Mouse (Mus musculus) ES-Bruce4 (cell line): ENCODE measurements around the gene Acp1. TPM values are rescaled to one million over a fixed set of nuclear protein-coding genes. Genes with fewer than 3 reads are reported as not detected.

Source experiments
- H3K27ac ChIP-seq: 2 replicates; pipeline ENCODE4 v1.5.1; 2012; ENCODE audit warnings: low read length, inconsistent platforms; ENCODE audit not compliant: insufficient read depth
- H3K27me3 ChIP-seq: 2 replicates; pipeline ENCODE4 v1.6.1; 2012; ENCODE audit warnings: mild to moderate bottlenecking, low read length, inconsistent platforms; ENCODE audit not compliant: control insufficient read depth, poor library complexity, insufficient read depth, severe bottlenecking
- H3K36me3 ChIP-seq: 2 replicates; pipeline ENCODE4 v1.6.1; 2012; ENCODE audit warnings: inconsistent platforms, mild to moderate bottlenecking, low read length, moderate library complexity; ENCODE audit not compliant: control insufficient read depth, poor library complexity, insufficient read depth, severe bottlenecking
- H3K4me1 ChIP-seq: one replicate; pipeline ENCODE4 v1.8.1; 2011; ENCODE audit warnings: low read length; ENCODE audit not compliant: control insufficient read depth, insufficient read depth
- H3K4me3 ChIP-seq: 2 replicates; pipeline ENCODE4 v1.5.1; 2011; ENCODE audit warnings: low read depth, mild to moderate bottlenecking, low read length
- H3K9ac ChIP-seq: 2 replicates; pipeline ENCODE4 v1.6.1; 2012; ENCODE audit warnings: low read depth, mild to moderate bottlenecking, inconsistent platforms; ENCODE audit not compliant: poor library complexity, severe bottlenecking
- H3K9me3 ChIP-seq: replicated peaks from 2 replicates; pipeline ENCODE4 v1.6.1; 2012; ENCODE audit warnings: mild to moderate bottlenecking, low read length, inconsistent platforms; ENCODE audit not compliant: control insufficient read depth, poor library complexity, insufficient read depth, severe bottlenecking
- CTCF ChIP-seq: IDR thresholded peaks from one replicate; pipeline ENCODE4 v1.8.1; 2011; ENCODE audit warnings: low read depth, low read length
- EP300 ChIP-seq: IDR thresholded peaks from 2 replicates; pipeline ENCODE4 v1.6.1; 2011; ENCODE audit warnings: low read depth, low read length; ENCODE audit not compliant: insufficient read depth
- POLR2A ChIP-seq: IDR thresholded peaks from one replicate; pipeline ENCODE4 v1.8.1; 2011; ENCODE audit warnings: low read length; ENCODE audit not compliant: insufficient read depth
- polyA plus RNA-seq: library from polyadenylated mRNA; stranded (reverse); fragments of >200 nt; gene quantifications from 2 replicates; pipeline ENCODE4 v1.2.4, GENCODE M21; 2011; ENCODE audit warnings: low read depth; ENCODE audit not compliant: missing spikeins, insufficient read depth, insufficient read length

Acp1 gene
- polyA plus RNA-seq, 1 experiment: 121 TPM

DNA sequence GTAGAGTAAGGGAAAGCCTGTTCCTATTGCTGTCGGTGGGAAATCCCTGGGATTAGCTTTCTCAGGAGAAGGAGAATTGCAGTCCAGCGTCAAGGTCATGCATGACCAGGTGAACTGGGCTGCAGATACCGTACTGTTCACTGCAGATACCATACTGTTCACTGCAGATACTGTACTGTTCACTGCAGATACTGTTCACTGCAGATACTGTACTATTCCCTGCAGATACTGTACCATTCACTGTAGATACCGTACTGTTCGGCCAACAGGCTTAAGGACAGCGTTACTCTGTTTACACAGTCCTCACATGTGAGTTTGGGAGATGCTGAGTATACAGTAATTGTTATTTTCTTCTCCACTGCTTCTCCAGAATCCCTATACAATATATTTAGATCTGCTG is 16.8 kb upstream of the Acp1 start:
- no peak overlapping the region for H3K4me3 ChIP-seq
- no peaks in the 10 kb centered on the region for H3K4me1 ChIP-seq
- no peak overlapping the region for H3K9ac ChIP-seq
- H3K9me3 ChIP-seq: no peaks in the 10 kb centered on the region
- H3K36me3 ChIP-seq: no peaks in the 10 kb centered on the region
- no peak for TF ChIP-seq CTCF
- TF ChIP-seq EP300: no peak
- TF ChIP-seq POLR2A: no peak
- no peak overlapping the region for H3K27ac ChIP-seq
- H3K27me3 ChIP-seq: no peaks in the 10 kb centered on the region

DNA sequence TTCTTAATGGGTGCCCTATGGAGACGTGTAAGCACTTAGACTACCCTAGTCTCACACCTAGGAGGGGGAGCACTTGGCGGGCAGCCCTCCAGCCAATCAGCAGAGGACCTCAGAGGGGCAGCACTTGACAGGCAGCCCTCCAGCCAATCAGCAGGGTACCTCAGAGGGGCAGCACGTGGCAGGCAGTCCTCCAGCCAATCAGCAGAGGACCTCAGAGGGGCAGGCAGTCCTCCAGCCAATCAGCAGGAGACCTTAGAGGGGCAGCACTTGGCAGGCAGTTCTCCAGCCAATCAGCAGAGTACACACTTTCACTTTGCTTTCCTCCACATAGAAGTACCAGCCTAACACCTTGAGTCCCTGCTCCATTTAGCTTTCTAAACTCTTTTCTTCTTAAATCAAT is 11.0 kb upstream of the Acp1 start:
- Histone ChIP-seq H3K27me3 (no peaks in the 10 kb centered on the region), H3K9me3 (no peaks in the 10 kb centered on the region), H3K27ac (no peak overlapping the region), H3K9ac (no peak overlapping the region), H3K4me3 (no peak overlapping the region), H3K36me3 (no peaks in the 10 kb centered on the region), H3K4me1 (no peaks in the 10 kb centered on the region)
- TF ChIP-seq EP300 (no peak), CTCF (no peak), POLR2A (no peak)

DNA sequence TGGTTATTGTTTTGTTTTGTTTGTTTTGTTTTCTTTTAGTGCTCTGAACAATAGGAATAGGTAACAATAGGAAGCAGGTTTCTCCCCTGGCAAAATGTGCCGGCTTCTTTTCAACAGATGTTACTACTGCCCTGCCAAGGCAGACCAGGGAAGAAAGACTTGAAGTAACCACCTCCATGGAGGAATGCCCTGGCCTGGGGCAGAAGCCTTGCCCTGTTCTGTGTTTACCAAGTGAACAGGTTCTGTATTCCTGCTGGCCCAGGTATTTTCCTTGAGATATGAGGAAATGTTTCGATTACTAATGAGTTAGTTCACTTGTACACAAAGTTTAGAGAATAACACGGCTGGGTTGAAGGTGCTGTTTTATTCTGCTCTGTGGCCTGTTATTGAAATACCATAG is 1.5 kb upstream of the Acp1 start:
- TF ChIP-seq POLR2A: no peak
- TF ChIP-seq CTCF: no peak
- TF ChIP-seq EP300: no peak
- Histone ChIP-seq H3K9ac (no peak overlapping the region), H3K36me3 (no peaks in the 10 kb centered on the region), H3K9me3 (no peaks in the 10 kb centered on the region), H3K4me1 (no peaks in the 10 kb centered on the region), H3K27ac (no peak overlapping the region), H3K27me3 (no peaks in the 10 kb centered on the region), H3K4me3 (no peak overlapping the region)

DNA sequence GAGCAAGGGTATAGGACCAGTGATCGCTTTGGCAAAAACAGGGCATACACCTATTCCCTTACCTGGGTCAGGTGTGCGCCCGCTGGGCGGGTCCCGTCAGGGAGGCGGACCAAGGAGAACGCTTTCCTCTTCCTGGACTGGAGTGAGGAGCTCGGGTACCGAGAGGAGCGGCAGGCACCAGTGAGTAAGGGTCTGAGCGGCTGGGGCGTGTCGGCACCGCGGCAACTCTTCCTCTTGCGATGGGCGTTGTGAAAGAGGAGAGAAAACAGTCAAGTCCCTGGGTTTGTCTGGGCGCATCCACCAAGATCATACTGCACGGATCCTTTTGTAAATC is 626 bp upstream of the Acp1 start:
- Histone ChIP-seq H3K36me3 (no peaks in the 10 kb centered on the region), H3K4me3 (peak overlapping the region; percentile 84), H3K9me3 (no peaks in the 10 kb centered on the region), H3K27ac (no peak overlapping the region), H3K4me1 (no peaks in the 10 kb centered on the region), H3K27me3 (no peaks in the 10 kb centered on the region), H3K9ac (peak overlapping the region; percentile 39)
- TF ChIP-seq EP300: no peak
- TF ChIP-seq POLR2A: no peak

DNA sequence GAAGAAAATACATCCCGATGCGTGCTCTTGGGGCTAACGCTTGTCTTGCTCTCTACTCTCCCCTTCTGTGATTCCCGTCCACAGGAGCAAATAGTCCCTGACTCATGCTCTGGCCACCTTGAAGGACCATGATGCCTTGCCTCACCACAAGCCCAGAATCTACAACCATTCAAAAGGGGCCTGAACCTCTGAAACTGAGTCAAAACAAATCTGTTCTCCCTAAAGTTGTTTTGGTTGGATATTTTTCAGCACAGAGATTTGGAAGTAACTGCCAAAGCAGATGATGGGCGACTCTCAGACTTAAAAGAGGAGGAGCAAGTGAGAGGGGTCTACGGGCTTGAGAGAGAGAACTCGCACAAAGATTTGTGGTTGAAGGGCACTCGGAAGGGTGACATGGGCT is 529 bp downstream of the Acp1 start:
- Histone ChIP-seq H3K4me1 (no peaks in the 10 kb centered on the region), H3K4me3 (peak overlapping the region; percentile 79), H3K27ac (no peak overlapping the region), H3K9ac (peak overlapping the region; percentile 82), H3K9me3 (no peaks in the 10 kb centered on the region), H3K36me3 (no peaks in the 10 kb centered on the region; the same call in 1 of the 2 replicates), H3K27me3 (no peaks in the 10 kb centered on the region)
- TF ChIP-seq EP300 (no peak), POLR2A (no peak), CTCF (no peak)

DNA sequence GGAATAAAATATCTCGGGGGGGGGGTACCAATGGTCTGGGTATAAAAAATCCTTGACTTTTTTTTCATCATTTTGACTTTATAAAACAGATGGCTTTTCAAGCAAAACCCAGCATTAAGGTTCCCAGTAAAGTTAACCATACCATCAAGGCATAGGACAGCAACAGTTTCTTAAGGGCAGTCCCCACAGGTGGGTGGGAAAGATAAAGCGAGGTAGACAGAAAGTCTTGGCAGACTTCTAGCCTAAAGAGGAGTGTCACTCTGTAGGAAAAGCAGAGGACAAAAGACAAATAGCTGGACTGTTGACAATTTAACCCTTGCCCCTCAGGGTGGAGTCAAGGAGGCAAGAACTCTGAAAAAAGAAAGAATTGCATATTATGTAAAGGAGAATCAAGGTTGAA is 1.5 kb downstream of the Acp1 start:
- H3K27ac ChIP-seq: no peak overlapping the region
- H3K4me3 ChIP-seq: no peak overlapping the region
- H3K9me3 ChIP-seq: no peaks in the 10 kb centered on the region
- no peak for TF ChIP-seq EP300
- no peak for TF ChIP-seq POLR2A
- no peak for TF ChIP-seq CTCF
- no peaks in the 10 kb centered on the region for H3K4me1 ChIP-seq
- peaks cover 2% of the 10 kb centered on the region; the same call in 1 of the 2 replicates for H3K36me3 ChIP-seq
- no peaks in the 10 kb centered on the region for H3K27me3 ChIP-seq
- H3K9ac ChIP-seq: no peak overlapping the region

DNA sequence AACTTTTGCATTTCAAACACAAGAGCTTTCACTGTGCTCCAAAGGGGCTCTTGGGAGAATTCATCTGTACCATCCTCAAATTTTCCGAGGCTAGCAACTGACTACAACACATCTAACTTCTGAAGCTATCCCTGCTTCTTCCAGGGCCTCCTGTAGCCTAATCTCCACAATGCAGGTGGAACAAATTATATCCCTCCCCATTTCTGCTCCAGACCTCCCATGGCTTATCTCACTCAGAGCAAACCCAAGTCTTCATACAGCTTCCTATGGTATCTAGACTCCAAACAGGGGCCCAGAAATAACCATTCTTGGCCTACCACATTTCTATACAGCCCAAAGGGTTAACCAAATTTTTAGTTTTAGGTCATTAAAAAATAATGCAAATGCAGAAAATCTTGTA is 2.7 kb downstream of the Acp1 start:
- Histone ChIP-seq H3K27me3 (no peaks in the 10 kb centered on the region), H3K9ac (no peak overlapping the region)

More for the DNA sequence above, 2.7 kb downstream of the Acp1 start:
- Histone ChIP-seq H3K36me3 (peaks cover 8% of the 10 kb centered on the region; the same call in 1 of the 2 replicates), H3K9me3 (no peaks in the 10 kb centered on the region), H3K27ac (no peak overlapping the region), H3K4me3 (no peak overlapping the region), H3K4me1 (no peaks in the 10 kb centered on the region)
- TF ChIP-seq CTCF (no peak), EP300 (no peak), POLR2A (no peak)
